Mouse (Mus musculus): ENCODE data around the gene Fam124a.

DNA sequence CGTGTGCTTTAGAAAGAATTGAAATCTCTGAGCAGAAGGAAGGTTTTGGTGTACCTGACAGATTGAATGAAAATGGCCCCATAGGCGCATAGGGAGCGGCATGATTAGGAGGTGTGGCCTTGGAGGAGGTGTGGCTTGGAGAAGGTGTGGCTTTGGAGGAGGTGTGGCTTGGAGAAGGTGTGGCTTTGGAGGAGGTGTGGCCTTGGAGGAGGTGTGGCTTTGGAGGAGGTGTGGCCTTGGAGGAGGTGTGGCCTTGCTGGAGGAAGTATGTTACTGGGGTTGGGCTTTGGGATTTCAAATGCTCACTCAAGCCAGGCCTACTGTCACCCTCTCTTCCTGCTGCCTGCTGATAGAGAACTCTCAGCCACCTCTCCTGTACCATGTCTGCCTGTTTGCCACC, 25.4 kb downstream of the Fam124a start:
- TF ChIP-seq POLR2A (IDR thresholded peaks at IDR 0.05; ENCODE audit: borderline replicate concordance, extremely low read depth, insufficient read depth, insufficient read length, poor library complexity, severe bottlenecking) = no peak
- no peak for TF ChIP-seq CTCF (IDR thresholded peaks at IDR 0.05; ENCODE audit: borderline replicate concordance, extremely low read depth, insufficient read depth, insufficient read length)
